Mouse (Mus musculus) bone marrow macrophage, adult 2 months (primary cell): ENCODE data around the gene Gypa.

Experiments
- CTCF ChIP-seq: IDR thresholded peaks from 2 replicates; pipeline ENCODE4 v1.5.1; 2012; ENCODE audit warnings: low read depth, mild to moderate bottlenecking, low read length, moderate library complexity
- POLR2A ChIP-seq: IDR thresholded peaks from 2 replicates; pipeline ENCODE4 v1.6.1; 2012; ENCODE audit warnings: mild to moderate bottlenecking, low read depth, low read length, borderline replicate concordance

DNA sequence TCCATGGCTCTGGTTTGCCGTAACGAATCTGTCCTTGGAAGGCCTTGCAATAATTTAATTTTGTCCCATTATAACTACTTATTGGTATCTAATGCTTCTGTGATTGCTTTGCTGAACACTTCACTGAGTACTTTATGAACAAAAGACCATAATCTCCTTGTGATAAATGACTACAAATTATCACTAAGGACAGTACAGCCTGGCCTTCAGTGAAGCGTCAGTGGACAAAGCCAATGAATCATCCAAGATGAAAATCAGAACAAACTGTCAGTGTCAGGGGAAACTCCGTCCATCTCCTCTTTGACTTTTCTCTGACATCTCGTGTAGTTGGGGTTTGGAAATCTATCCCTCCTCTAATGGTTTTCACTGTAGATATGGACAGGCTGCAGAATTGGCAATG, 15.4 kb upstream of the Gypa start:
- TF ChIP-seq CTCF (no peak), POLR2A (no peak)
